Comparison of ENCODE assay signal across 9 mouse cellular contexts in genomic region chr8:126481494-126482347, GRCm38 (mm10). TPM values are rescaled to one million over a fixed set of nuclear protein-coding genes. Genes with fewer than 3 reads are reported as not detected.
DNase-seq lines count a peak whose midpoint lies in the region; ATAC-seq lines count a peak whose summit lies in the region.
"Had no signal": no experiment of that assay in that cellular context is flagged by ENCODE, and none has a peak within 500 bp of the region (broad histone marks: within the 10 kb centered on the region; RNA-seq: fewer than 3 reads in every experiment).

No protein-coding gene starts in this region.

- no peak overlapping the region for H3K27ac ChIP-seq in heart, embryonic 13.5 days (replicated peaks)
- no peak overlapping the region for H3K27ac ChIP-seq in hindbrain, embryonic 11.5 days (ENCODE audit: low read depth, low read length)
- H3K27ac ChIP-seq: liver, embryonic 15.5 days had no signal

- no peaks in the 10 kb centered on the region for H3K36me3 ChIP-seq in heart, embryonic 13.5 days
- H3K36me3 ChIP-seq in hindbrain, embryonic 11.5 days (ENCODE audit: control insufficient read depth, insufficient read depth, low read length): no peaks in the 10 kb centered on the region
- H3K36me3 ChIP-seq: liver, embryonic 15.5 days had no signal

- H3K4me1 ChIP-seq in heart, embryonic 13.5 days: peaks cover 6% of the 10 kb centered on the region
- no peaks in the 10 kb centered on the region for H3K4me1 ChIP-seq in hindbrain, embryonic 11.5 days (replicated peaks; ENCODE audit: control insufficient read depth, insufficient read depth, low read length)

- no peak overlapping the region for H3K4me3 ChIP-seq in heart, embryonic 13.5 days
- no peak overlapping the region for H3K4me3 ChIP-seq in hindbrain, embryonic 11.5 days (ENCODE audit: low read depth, low read length)
- H3K4me3 ChIP-seq: liver, embryonic 15.5 days had no signal

- ATAC-seq in heart, embryonic 13.5 days (ENCODE audit: extremely low read depth, insufficient number of reproducible peaks, low FRiP score, low TSS enrichment): no peak
- 0 out of 2 replicates have a peak, but pooled peaks have one; percentile 40 for ATAC-seq in hindbrain, embryonic 11.5 days (ENCODE audit: low FRiP score)

- peaks cover 19% of the 10 kb centered on the region for H3K27me3 ChIP-seq in heart, embryonic 13.5 days (replicated peaks)
- H3K27me3 ChIP-seq in hindbrain, embryonic 11.5 days (ENCODE audit: control insufficient read depth, insufficient read depth, low read length): no peaks in the 10 kb centered on the region

- WGBS in heart, embryonic 13.5 days: 37% methylated on average over 8 of the region's 8 CpGs
- WGBS in hindbrain, embryonic 11.5 days: 36% methylated on average over 8 of the region's 8 CpGs

- peak overlapping the region; percentile 39; the same call in 1 of the 2 replicates for H3K9ac ChIP-seq in heart, embryonic 13.5 days
- H3K9ac ChIP-seq in hindbrain, embryonic 11.5 days (ENCODE audit: low read depth, low read length): no peak overlapping the region
- H3K9ac ChIP-seq: liver, embryonic 15.5 days had no signal

- intact Hi-C loops in heart, postnatal 25 days (cut with DNase I): loop anchor here (1.0 to 5.0 kb wide), 4 partner anchors 21 to 493 kb away; no protein-coding TSS in a partner anchor

- no peak for DNase-seq in heart, postnatal 25 days (ENCODE audit: low spot score)
- DNase-seq in R1 (ENCODE audit: low read depth, low spot score): peak; percentile 74
- peak; percentile 62 for DNase-seq in embryo, embryonic 9.5 days (ENCODE audit: extremely low spot score)
- DNase-seq in hindbrain, embryonic 11.5 days (ENCODE audit: low spot score): peak; percentile 81
- DNase-seq in layer of hippocampus, postnatal 10 days (ENCODE audit: low spot score in 2 of 2): peak; percentile 67 to 76
- peak; percentile 83 for DNase-seq in lung, postnatal 36 days
- DNase-seq in right cerebral cortex, postnatal 4 days: peak; percentile 74

- H3K4me2 ChIP-seq in heart, embryonic 13.5 days: no peak overlapping the region
- H3K4me2 ChIP-seq in hindbrain, embryonic 11.5 days (replicated peaks; ENCODE audit: low read depth, low read length): no peak overlapping the region
- H3K4me2 ChIP-seq: liver, embryonic 15.5 days had no signal

- H3K9me3 ChIP-seq in heart, embryonic 13.5 days: no peaks in the 10 kb centered on the region
- H3K9me3 ChIP-seq in hindbrain, embryonic 11.5 days (ENCODE audit: control insufficient read depth, low read length): no peaks in the 10 kb centered on the region
- H3K9me3 ChIP-seq: liver, embryonic 15.5 days had no signal

RNA-seq across cellular contexts. Expression of gene Tarbp1, which starts 6.9 kb away (rescaled TPM):
- 1.2 and 1.3 TPM in 2 replicates for polyA plus RNA-seq in heart, embryonic 13.5 days (2015; fragmentation: Nextera tagmentation; extraction: Ambion mirVana)
- 1 to 10 TPM; 4.0 to 5.1 TPM for total RNA-seq in heart, postnatal 25 days (2021)
- polyA plus RNA-seq in hindbrain, embryonic 11.5 days (2014; fragmentation: Nextera tagmentation; extraction: Ambion mirVana): 2.3 and 2.4 TPM in 2 replicates
- total RNA-seq in layer of hippocampus, postnatal 10 days (2021): 1 to 10 TPM; 4.4 to 5.9 TPM

RNA-seq across cellular contexts. Expression of gene Coa6, which starts 59.4 kb away (rescaled TPM):
- 47.9 and 55.1 TPM in 2 replicates for polyA plus RNA-seq in heart, embryonic 13.5 days (2015; fragmentation: Nextera tagmentation; extraction: Ambion mirVana)
- total RNA-seq in heart, postnatal 25 days (2021): 10 to 100 TPM; 24.8 to 26.2 TPM
- 46.8 and 50.7 TPM in 2 replicates for polyA plus RNA-seq in hindbrain, embryonic 11.5 days (2014; fragmentation: Nextera tagmentation; extraction: Ambion mirVana)
- total RNA-seq in layer of hippocampus, postnatal 10 days (2021): 10 to 100 TPM; 25.6 to 28.1 TPM
